Mouse (Mus musculus) ES-Bruce4 (cell line): Measurements from ENCODE around the gene Mrpl55. TPM values are rescaled to one million over a fixed set of nuclear protein-coding genes. Genes with fewer than 3 reads are reported as not detected.

ENCODE experiments used
- H3K27ac ChIP-seq: 2 replicates; pipeline ENCODE4 v1.5.1; 2012; ENCODE audit warnings: low read length, inconsistent platforms; ENCODE audit not compliant: insufficient read depth
- H3K27me3 ChIP-seq: 2 replicates; pipeline ENCODE4 v1.6.1; 2012; ENCODE audit warnings: mild to moderate bottlenecking, low read length, inconsistent platforms; ENCODE audit not compliant: control insufficient read depth, poor library complexity, insufficient read depth, severe bottlenecking
- H3K36me3 ChIP-seq: 2 replicates; pipeline ENCODE4 v1.6.1; 2012; ENCODE audit warnings: inconsistent platforms, mild to moderate bottlenecking, low read length, moderate library complexity; ENCODE audit not compliant: control insufficient read depth, poor library complexity, insufficient read depth, severe bottlenecking
- H3K4me1 ChIP-seq: one replicate; pipeline ENCODE4 v1.8.1; 2011; ENCODE audit warnings: low read length; ENCODE audit not compliant: control insufficient read depth, insufficient read depth
- H3K4me3 ChIP-seq: 2 replicates; pipeline ENCODE4 v1.5.1; 2011; ENCODE audit warnings: low read depth, mild to moderate bottlenecking, low read length
- H3K9ac ChIP-seq: 2 replicates; pipeline ENCODE4 v1.6.1; 2012; ENCODE audit warnings: low read depth, mild to moderate bottlenecking, inconsistent platforms; ENCODE audit not compliant: poor library complexity, severe bottlenecking
- H3K9me3 ChIP-seq: replicated peaks from 2 replicates; pipeline ENCODE4 v1.6.1; 2012; ENCODE audit warnings: mild to moderate bottlenecking, low read length, inconsistent platforms; ENCODE audit not compliant: control insufficient read depth, poor library complexity, insufficient read depth, severe bottlenecking
- CTCF ChIP-seq: IDR thresholded peaks from one replicate; pipeline ENCODE4 v1.8.1; 2011; ENCODE audit warnings: low read depth, low read length
- EP300 ChIP-seq: IDR thresholded peaks from 2 replicates; pipeline ENCODE4 v1.6.1; 2011; ENCODE audit warnings: low read depth, low read length; ENCODE audit not compliant: insufficient read depth
- POLR2A ChIP-seq: IDR thresholded peaks from one replicate; pipeline ENCODE4 v1.8.1; 2011; ENCODE audit warnings: low read length; ENCODE audit not compliant: insufficient read depth
- polyA plus RNA-seq: library from polyadenylated mRNA; stranded (reverse); fragments of >200 nt; gene quantifications from 2 replicates; pipeline ENCODE4 v1.2.4, GENCODE M21; 2011; ENCODE audit warnings: low read depth; ENCODE audit not compliant: missing spikeins, insufficient read depth, insufficient read length

The Mrpl55 gene
- polyA plus RNA-seq, 1 experiment: 48.2 TPM

GRCm38 (mm10) chr11:59239796-59240195 lies 37.5 kb downstream of the Mrpl55 start:
- H3K4me3 ChIP-seq: no peak overlapping the region
- H3K36me3 ChIP-seq: no peaks in the 10 kb centered on the region
- no peak overlapping the region for H3K27ac ChIP-seq
- H3K4me1 ChIP-seq: peaks cover 5% of the 10 kb centered on the region
- H3K9ac ChIP-seq: no peak overlapping the region
- H3K9me3 ChIP-seq: no peaks in the 10 kb centered on the region
- no peak for TF ChIP-seq CTCF
- TF ChIP-seq POLR2A: no peak
- no peak for TF ChIP-seq EP300
- no peaks in the 10 kb centered on the region for H3K27me3 ChIP-seq

DNA sequence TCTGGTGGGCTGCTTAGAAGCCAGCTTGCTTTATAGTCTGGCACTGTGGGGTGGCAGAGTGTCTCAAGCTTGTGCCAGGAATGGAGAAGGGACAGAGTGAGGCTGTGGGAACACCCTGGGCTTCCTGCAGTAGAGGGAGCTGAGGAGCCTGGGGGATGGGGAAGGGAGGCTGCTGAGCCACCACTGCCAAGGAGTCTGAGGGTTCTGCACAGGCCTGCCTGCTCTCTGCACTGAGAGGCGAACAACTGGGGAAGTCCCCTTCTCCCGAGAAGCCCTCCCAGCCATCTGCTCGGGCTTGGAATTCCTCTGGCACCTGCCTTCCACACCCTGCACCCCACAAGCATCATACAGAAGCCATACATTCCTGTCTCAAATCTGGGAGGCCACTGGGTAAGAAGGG lies 39.6 kb downstream of the Mrpl55 start:
- no peaks in the 10 kb centered on the region for H3K9me3 ChIP-seq
- peaks cover 5% of the 10 kb centered on the region for H3K4me1 ChIP-seq
- H3K36me3 ChIP-seq: no peaks in the 10 kb centered on the region
- TF ChIP-seq CTCF: no peak
- no peak for TF ChIP-seq POLR2A
- no peak for TF ChIP-seq EP300
- H3K4me3 ChIP-seq: no peak overlapping the region
- H3K9ac ChIP-seq: no peak overlapping the region
- no peaks in the 10 kb centered on the region for H3K27me3 ChIP-seq
- H3K27ac ChIP-seq: no peak overlapping the region

DNA sequence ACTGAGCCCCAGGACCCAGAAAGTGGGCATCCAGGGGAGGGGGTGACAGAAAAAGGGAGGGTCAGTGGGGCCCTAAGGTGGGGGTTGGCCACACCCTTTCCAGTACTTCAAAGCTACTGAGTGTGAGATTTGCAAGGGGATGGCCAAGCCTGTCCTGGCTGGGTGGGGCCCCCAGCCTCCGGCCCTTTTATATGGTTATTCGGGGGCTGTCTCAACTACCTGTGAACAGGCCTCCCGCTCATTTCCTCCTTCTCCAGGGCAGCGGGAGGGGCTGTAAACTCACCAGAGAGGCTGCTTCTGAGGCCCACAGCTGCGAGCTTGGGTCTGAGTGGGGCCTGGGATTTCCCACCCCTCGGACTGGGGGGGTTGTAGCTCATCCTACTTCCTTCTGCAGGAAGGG lies 41.6 kb downstream of the Mrpl55 start:
- Histone ChIP-seq H3K4me3 (no peak overlapping the region), H3K4me1 (peaks cover 5% of the 10 kb centered on the region), H3K9ac (no peak overlapping the region), H3K27me3 (no peaks in the 10 kb centered on the region), H3K36me3 (no peaks in the 10 kb centered on the region), H3K9me3 (no peaks in the 10 kb centered on the region), H3K27ac (no peak overlapping the region)
- TF ChIP-seq EP300 (peak; percentile 43; the same call in 1 of the 2 replicates), POLR2A (no peak), CTCF (no peak)

- TF ChIP-seq EP300 (no peak), POLR2A (no peak), CTCF (no peak)
- no peaks in the 10 kb centered on the region for H3K9me3 ChIP-seq
- no peak overlapping the region for H3K27ac ChIP-seq
- H3K4me1 ChIP-seq: peaks cover 5% of the 10 kb centered on the region
- H3K36me3 ChIP-seq: no peaks in the 10 kb centered on the region
- no peaks in the 10 kb centered on the region for H3K27me3 ChIP-seq
- no peak overlapping the region for H3K9ac ChIP-seq
- H3K4me3 ChIP-seq: no peak overlapping the region
Observed at GRCm38 (mm10) chr11:59248101-59248500, 45.8 kb downstream of the Mrpl55 start.

Other genes starting within 250 kb of the Mrpl55 start
- 2.9 and 3.7 TPM in 2 replicates for gene Hist3h2a, start 247.8 kb upstream of the Mrpl55 start, polyA plus RNA-seq
- gene Trim17, start 247.8 kb upstream of the Mrpl55 start, polyA plus RNA-seq: not detected in 2 replicates
- gene Trim11, start 224.4 kb upstream of the Mrpl55 start, polyA plus RNA-seq: 22.5 and 25.6 TPM in 2 replicates
- gene Obscn, start 66.1 kb upstream of the Mrpl55 start, polyA plus RNA-seq: 0.35 and 1.3 TPM in 2 replicates
- 3.0 and 4.0 TPM in 2 replicates for gene Iba57, start 38.7 kb upstream of the Mrpl55 start, polyA plus RNA-seq
- not detected in 2 replicates for gene Gjc2, start 19.3 kb upstream of the Mrpl55 start, polyA plus RNA-seq
- gene Guk1, start 10.3 kb upstream of the Mrpl55 start, polyA plus RNA-seq: 54.0 and 54.9 TPM in 2 replicates
- gene 2310033P09Rik, start 5.8 kb downstream of the Mrpl55 start, polyA plus RNA-seq: 14.3 and 15.3 TPM in 2 replicates
- 375 and 376 TPM in 2 replicates for gene Arf1, start 25.8 kb downstream of the Mrpl55 start, polyA plus RNA-seq
- 0.36 and 0.64 TPM in 2 replicates for gene Wnt3a, start 88.3 kb downstream of the Mrpl55 start, polyA plus RNA-seq
- gene Wnt9a, start 104.4 kb downstream of the Mrpl55 start, polyA plus RNA-seq: 6.5 and 6.8 TPM in 2 replicates
- 0.48 TPM in 1 of 2 replicates, not detected in the other for gene Prss38, start 173.2 kb downstream of the Mrpl55 start, polyA plus RNA-seq
- 12.6 and 13.7 TPM in 2 replicates for gene Jmjd4, start 247.6 kb downstream of the Mrpl55 start, polyA plus RNA-seq
- gene Snap47, start 248.7 kb downstream of the Mrpl55 start, polyA plus RNA-seq: 70.4 and 78.6 TPM in 2 replicates